Mouse (Mus musculus) kidney, adult 2 months (tissue): ENCODE data around the gene Plekhg6.

Experiments
- CTCF ChIP-seq: fragments of 200-500 bp; conservative IDR thresholded peaks from 2 replicates; pipeline ENCODE4 v1.5.1; 2011; ENCODE audit warnings: low read depth, mild to moderate bottlenecking, control low read depth, low read length, moderate library complexity, mixed read lengths; ENCODE audit not compliant: insufficient read depth, insufficient read length
- POLR2A ChIP-seq: fragments of 200-500 bp; IDR thresholded peaks from one replicate; pipeline ENCODE4 v1.6.1; 2011; ENCODE audit warnings: low read depth, low read length, control low read depth

GRCm38 (mm10) chr6:125351368-125352045, 29.1 kb downstream of the Plekhg6 start:
- no peak for TF ChIP-seq POLR2A
- TF ChIP-seq CTCF: no peak
